Mouse (Mus musculus) E14TG2a.4 (cell line): ENCODE data around the gene Mlana.

Source experiments
- H3K27me3 ChIP-seq: 2 replicates; pipeline ENCODE4 v1.6.1; 2014; ENCODE audit warnings: low read length, control low read depth; ENCODE audit not compliant: insufficient read depth
- H3K36me3 ChIP-seq: 2 replicates; pipeline ENCODE4 v1.6.1; 2014; ENCODE audit warnings: low read length, control low read depth; ENCODE audit not compliant: insufficient read depth
- H3K4me1 ChIP-seq: replicated peaks from 2 replicates; pipeline ENCODE4 v1.6.1; 2014; ENCODE audit warnings: low read depth, low read length, control low read depth
- H3K4me3 ChIP-seq: replicated peaks from 2 replicates; pipeline ENCODE4 v1.5.1; 2014; ENCODE audit warnings: mild to moderate bottlenecking, low read length
- H3K9me3 ChIP-seq: 2 replicates; pipeline ENCODE4 v1.6.1; 2014; ENCODE audit warnings: low read length, control low read depth
- CTCF ChIP-seq: conservative IDR thresholded peaks from 2 replicates; pipeline ENCODE4 v1.5.1; 2014; ENCODE audit warnings: low read length
- NANOG ChIP-seq: IDR thresholded peaks from 2 replicates; pipeline ENCODE4 v1.6.1; 2014; ENCODE audit warnings: borderline replicate concordance, low read length, mixed read lengths
- POU5F1 ChIP-seq: IDR thresholded peaks from 2 replicates; pipeline ENCODE4 v1.6.1; 2014; ENCODE audit warnings: low read length, borderline replicate concordance

Mlana gene

GRCm38 (mm10) chr19:29709461-29709860, 11.8 kb downstream of the Mlana start:
- no peaks in the 10 kb centered on the region for H3K9me3 ChIP-seq
- H3K4me1 ChIP-seq, result peaks cover 9% of the 10 kb centered on the region
- no peak for TF ChIP-seq NANOG
- no peak for TF ChIP-seq POU5F1
- TF ChIP-seq CTCF, result no peak
- H3K27me3 ChIP-seq, result no peaks in the 10 kb centered on the region
- no peak overlapping the region for H3K4me3 ChIP-seq
- H3K36me3 ChIP-seq, result 0 out of 2 replicates have a peak, but pooled peaks cover 4% of the 10 kb centered on the region

GRCm38 (mm10) chr19:29713451-29713850, 15.8 kb downstream of the Mlana start:
- H3K9me3 ChIP-seq, result peaks cover 22% of the 10 kb centered on the region
- TF ChIP-seq CTCF (no peak), NANOG (no peak), POU5F1 (no peak)
- H3K4me1 ChIP-seq, result peaks cover 6% of the 10 kb centered on the region; the same call in 1 of the 2 replicates
- H3K27me3 ChIP-seq, result no peaks in the 10 kb centered on the region
- peaks cover 32% of the 10 kb centered on the region for H3K36me3 ChIP-seq
- no peak overlapping the region for H3K4me3 ChIP-seq

GRCm38 (mm10) chr19:29717854-29718253, 20.2 kb downstream of the Mlana start:
- TF ChIP-seq CTCF, result no peak
- TF ChIP-seq NANOG, result no peak
- TF ChIP-seq POU5F1, result no peak
- Histone ChIP-seq H3K4me3 (no peak overlapping the region), H3K9me3 (peaks cover 27% of the 10 kb centered on the region), H3K4me1 (peaks cover 6% of the 10 kb centered on the region; the same call in 1 of the 2 replicates), H3K27me3 (no peaks in the 10 kb centered on the region), H3K36me3 (peaks cover 46% of the 10 kb centered on the region)

- peaks cover 46% of the 10 kb centered on the region for H3K36me3 ChIP-seq
- H3K9me3 ChIP-seq, result peaks cover 27% of the 10 kb centered on the region
- no peak overlapping the region for H3K4me3 ChIP-seq
- H3K4me1 ChIP-seq, result peaks cover 6% of the 10 kb centered on the region; the same call in 1 of the 2 replicates
- TF ChIP-seq POU5F1 (no peak), CTCF (no peak)
- no peaks in the 10 kb centered on the region for H3K27me3 ChIP-seq
These were observed 20.9 kb downstream of the Mlana start for GRCm38 (mm10) chr19:29718476-29718875.

- Histone ChIP-seq H3K9me3 (no peaks in the 10 kb centered on the region), H3K4me3 (no peak overlapping the region), H3K36me3 (no peaks in the 10 kb centered on the region), H3K4me1 (0 out of 2 replicates have a peak, but pooled peaks cover 3% of the 10 kb centered on the region), H3K27me3 (no peaks in the 10 kb centered on the region)
- TF ChIP-seq POU5F1 (no peak), NANOG (no peak)
These were observed 37.8 kb downstream of the Mlana start for GRCm38 (mm10) chr19:29735421-29735820.

GRCm38 (mm10) chr19:29739608-29740007, 42.0 kb downstream of the Mlana start:
- TF ChIP-seq NANOG (no peak), CTCF (no peak), POU5F1 (no peak)
- Histone ChIP-seq H3K36me3 (no peaks in the 10 kb centered on the region), H3K4me3 (no peak overlapping the region), H3K9me3 (no peaks in the 10 kb centered on the region), H3K27me3 (no peaks in the 10 kb centered on the region), H3K4me1 (0 out of 2 replicates have a peak, but pooled peaks cover 3% of the 10 kb centered on the region)

GRCm38 (mm10) chr19:29740661-29741060, 43.0 kb downstream of the Mlana start:
- TF ChIP-seq CTCF (no peak), POU5F1 (no peak), NANOG (no peak)
- Histone ChIP-seq H3K27me3 (no peaks in the 10 kb centered on the region), H3K4me1 (0 out of 2 replicates have a peak, but pooled peaks cover 3% of the 10 kb centered on the region), H3K36me3 (no peaks in the 10 kb centered on the region), H3K9me3 (no peaks in the 10 kb centered on the region), H3K4me3 (no peak overlapping the region)

GRCm38 (mm10) chr19:29743531-29743930, 45.9 kb downstream of the Mlana start:
- no peaks in the 10 kb centered on the region for H3K9me3 ChIP-seq
- no peak overlapping the region for H3K4me3 ChIP-seq
- H3K36me3 ChIP-seq, result no peaks in the 10 kb centered on the region
- no peak for TF ChIP-seq POU5F1
- TF ChIP-seq NANOG, result no peak
- no peak for TF ChIP-seq CTCF
- 0 out of 2 replicates have a peak, but pooled peaks cover under 1% of the 10 kb centered on the region for H3K4me1 ChIP-seq
- no peaks in the 10 kb centered on the region for H3K27me3 ChIP-seq

- no peak for TF ChIP-seq NANOG
- no peak for TF ChIP-seq CTCF
- no peak for TF ChIP-seq POU5F1
- H3K27me3 ChIP-seq, result no peaks in the 10 kb centered on the region
- peaks cover 11% of the 10 kb centered on the region; the same call in 1 of the 2 replicates for H3K36me3 ChIP-seq
- H3K4me1 ChIP-seq, result no peaks in the 10 kb centered on the region
- no peaks in the 10 kb centered on the region for H3K9me3 ChIP-seq
- H3K4me3 ChIP-seq, result no peak overlapping the region
These were observed 53.4 kb downstream of the Mlana start for GRCm38 (mm10) chr19:29750994-29751393.
